Mouse (Mus musculus): ENCODE measurements around the gene Agap1. TPM values are rescaled to one million over a fixed set of nuclear protein-coding genes. Genes with fewer than 3 reads are reported as not detected.

Gene Agap1
- polyA plus RNA-seq, 1 experiment, result 12.1 TPM

DNA sequence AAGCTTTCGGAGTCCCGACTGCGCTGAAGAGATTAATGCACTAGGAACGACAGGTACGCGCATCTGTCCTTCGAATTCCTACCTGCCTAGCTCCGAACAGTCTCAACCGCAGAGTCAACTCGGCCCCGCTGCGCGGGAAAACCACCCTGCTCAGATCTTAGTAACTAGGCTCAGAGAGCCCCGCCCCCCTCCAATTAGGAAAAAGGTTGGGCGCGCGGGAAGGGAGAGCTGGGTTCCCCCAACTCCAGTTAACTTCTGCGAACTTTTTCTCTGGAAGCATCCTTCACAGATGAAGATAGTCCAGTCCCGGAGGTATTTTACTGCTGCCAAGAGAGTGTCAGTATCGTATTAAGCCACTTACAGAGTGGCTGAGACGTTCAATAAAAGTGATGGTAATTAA, 479.2 kb downstream of the Agap1 start:
- H3K27ac ChIP-seq (ENCODE audit: control insufficient read depth, insufficient read depth, low read depth, low read length, poor library complexity), result no peak overlapping the region
- TF ChIP-seq CTCF (IDR thresholded peaks at IDR 0.05; ENCODE audit: control insufficient read depth, insufficient read depth, low read length) (no peak), POLR2A (IDR thresholded peaks at IDR 0.05; ENCODE audit: borderline replicate concordance, control insufficient read depth, low read depth, low read length) (no peak)
- WGBS, result 77% methylated on average over 21 of the region's 21 CpGs
- H3K4me1 ChIP-seq (ENCODE audit: control insufficient read depth, insufficient read depth, low read length), result no peaks in the 10 kb centered on the region
- H3K4me3 ChIP-seq (replicated peaks; ENCODE audit: control insufficient read depth, low read depth, low read length), result no peak overlapping the region

DNA sequence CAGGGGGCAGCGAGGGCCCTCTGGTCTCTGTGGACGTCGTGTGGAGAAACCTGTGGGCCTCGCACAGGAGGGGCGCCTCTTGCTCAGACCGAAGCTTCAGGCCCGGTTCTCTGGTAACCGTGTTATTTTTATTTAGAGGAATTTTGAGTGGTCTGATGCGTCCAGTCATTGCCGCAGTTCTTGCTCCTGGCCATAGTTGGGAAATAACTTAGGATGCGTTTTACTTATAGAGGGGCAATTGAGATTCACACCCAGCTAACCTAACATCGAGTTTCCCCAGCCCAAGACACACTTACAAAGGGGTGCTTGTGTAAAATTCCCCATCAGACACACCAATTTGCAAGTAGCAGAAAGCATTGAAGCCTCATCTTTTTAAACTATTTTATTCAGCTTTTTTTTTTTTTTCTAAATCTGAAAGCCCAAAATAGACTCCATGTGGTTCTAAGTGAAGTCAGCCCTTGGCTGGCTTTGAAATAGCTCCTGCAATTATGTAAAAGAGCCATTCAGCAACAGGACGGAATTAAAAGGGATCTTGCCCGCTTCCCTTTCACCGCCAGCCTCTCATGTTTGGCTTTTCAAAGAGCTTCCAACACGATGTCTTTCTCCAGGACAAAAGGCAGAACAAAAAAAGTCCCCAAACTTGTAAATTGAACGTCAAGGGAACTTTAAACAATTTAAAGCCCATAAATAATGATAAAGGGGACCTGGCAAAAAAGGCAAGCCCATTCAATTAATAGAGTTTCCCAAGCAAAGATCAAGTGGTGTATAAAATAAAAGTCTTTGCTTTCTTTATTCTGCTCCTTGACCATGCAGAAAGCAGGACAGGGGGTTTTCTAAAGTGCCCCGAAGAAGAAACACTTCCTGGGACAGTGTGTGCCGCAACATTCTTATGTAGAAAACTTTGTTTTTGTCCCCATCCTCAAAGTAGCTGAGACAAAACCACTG, 480.0 kb downstream of the Agap1 start:
- Histone ChIP-seq H3K27ac (ENCODE audit: control insufficient read depth, insufficient read depth, low read depth, low read length, poor library complexity) (no peak overlapping the region), H3K4me3 (replicated peaks; ENCODE audit: control insufficient read depth, low read depth, low read length) (no peak overlapping the region), H3K4me1 (ENCODE audit: control insufficient read depth, insufficient read depth, low read length) (no peaks in the 10 kb centered on the region; the same call in 1 of the 2 replicates)
- TF ChIP-seq CTCF (IDR thresholded peaks at IDR 0.05; ENCODE audit: control insufficient read depth, insufficient read depth, low read length) (no peak), POLR2A (IDR thresholded peaks at IDR 0.05; ENCODE audit: borderline replicate concordance, control insufficient read depth, low read depth, low read length) (no peak)
- WGBS, result 72% methylated on average over 19 of the region's 19 CpGs

DNA sequence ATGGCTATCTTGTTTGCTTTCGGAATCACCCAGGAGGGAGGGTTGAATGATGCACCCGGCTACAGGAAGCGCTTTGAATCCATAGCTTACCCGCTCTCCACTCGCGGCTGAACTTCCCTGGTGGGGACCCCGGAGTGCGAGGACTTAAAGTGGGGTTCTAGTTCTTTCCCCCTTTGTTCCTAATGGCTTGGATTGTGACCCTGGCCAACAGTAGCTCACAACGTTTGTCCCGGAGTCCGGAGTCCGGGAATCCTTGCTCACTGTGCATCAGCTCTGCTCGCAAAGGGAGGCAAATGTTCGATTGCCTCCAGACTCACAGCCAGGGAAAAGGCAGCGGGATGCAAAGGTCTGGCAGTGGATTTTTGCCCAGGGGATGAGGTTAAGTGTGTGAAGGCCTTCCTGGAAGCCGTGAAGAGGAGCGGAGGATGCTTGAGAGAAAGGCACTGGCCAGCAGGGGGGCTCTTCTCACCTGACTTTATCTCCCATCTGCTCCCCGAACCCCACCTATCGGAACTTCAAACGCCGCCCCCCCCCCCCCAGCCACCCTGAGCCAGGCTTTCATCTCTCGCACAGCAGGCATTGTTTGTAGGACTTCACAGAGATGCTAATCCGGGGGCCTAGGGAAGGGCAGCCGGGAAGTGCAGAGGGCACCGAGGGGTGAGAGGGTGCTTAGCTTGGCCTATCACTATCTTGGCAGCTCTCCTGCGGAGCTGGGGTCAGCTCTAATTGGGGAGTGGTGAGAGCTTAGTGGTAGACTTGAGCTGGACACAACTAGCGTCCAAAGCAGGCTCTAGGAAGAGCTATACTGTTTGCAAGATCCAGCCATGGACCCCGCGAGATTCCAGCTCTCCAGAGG, 481.1 kb downstream of the Agap1 start:
- no peak for TF ChIP-seq CTCF (IDR thresholded peaks at IDR 0.05; ENCODE audit: control insufficient read depth, insufficient read depth, low read length)
- TF ChIP-seq POLR2A (IDR thresholded peaks at IDR 0.05; ENCODE audit: borderline replicate concordance, control insufficient read depth, low read depth, low read length), result no peak
- H3K27ac ChIP-seq (ENCODE audit: control insufficient read depth, insufficient read depth, low read depth, low read length, poor library complexity), result no peak overlapping the region
- no peak overlapping the region for H3K4me3 ChIP-seq (replicated peaks; ENCODE audit: control insufficient read depth, low read depth, low read length)
- WGBS, result 38% methylated on average over 29 of the region's 29 CpGs
- H3K4me1 ChIP-seq (ENCODE audit: control insufficient read depth, insufficient read depth, low read length), result peaks cover 3% of the 10 kb centered on the region

DNA sequence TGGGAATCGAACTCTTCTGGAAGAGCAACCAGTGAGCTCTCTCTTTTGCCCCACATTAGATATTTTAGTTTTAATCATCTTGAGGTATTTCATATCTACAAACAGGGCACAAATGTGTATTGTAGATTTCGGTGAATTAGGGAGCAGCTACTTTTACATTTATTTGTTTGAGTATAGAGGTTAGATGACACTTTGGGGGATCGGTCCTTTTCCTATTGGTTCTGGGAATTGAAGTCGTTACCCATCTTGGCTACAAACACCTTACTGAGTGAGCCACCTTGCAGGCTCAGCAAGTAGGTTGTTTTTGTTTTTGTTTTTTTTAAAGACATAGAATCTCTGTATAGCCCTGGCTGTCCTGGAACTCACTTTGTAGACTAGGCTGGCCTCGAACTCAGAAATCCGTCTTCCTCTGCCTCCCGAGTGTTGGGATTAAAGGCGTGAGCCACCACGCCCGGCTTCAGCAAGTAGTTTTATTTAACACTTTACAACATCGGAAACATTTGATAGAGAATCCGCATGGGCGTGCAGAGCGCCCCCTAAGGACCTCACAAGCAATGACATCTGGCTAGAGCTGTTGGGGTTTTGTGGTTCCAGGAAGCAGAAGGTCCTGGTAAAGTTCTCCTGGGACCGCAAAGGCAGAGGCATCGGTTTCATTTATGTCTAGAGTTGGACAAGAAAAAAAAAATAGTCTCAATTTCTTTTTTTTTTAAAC, 484.4 kb downstream of the Agap1 start:
- TF ChIP-seq POLR2A (IDR thresholded peaks at IDR 0.05; ENCODE audit: borderline replicate concordance, control insufficient read depth, low read depth, low read length) (no peak), CTCF (IDR thresholded peaks at IDR 0.05; ENCODE audit: control insufficient read depth, insufficient read depth, low read length) (peak; percentile 26; the same call in 1 of the 2 replicates)
- no peak overlapping the region for H3K4me3 ChIP-seq (replicated peaks; ENCODE audit: control insufficient read depth, low read depth, low read length)
- H3K4me1 ChIP-seq (ENCODE audit: control insufficient read depth, insufficient read depth, low read length), result peaks cover 3% of the 10 kb centered on the region
- WGBS, result 29% methylated on average over 16 of the region's 16 CpGs
- H3K27ac ChIP-seq (ENCODE audit: control insufficient read depth, insufficient read depth, low read depth, low read length, poor library complexity), result no peak overlapping the region

DNA sequence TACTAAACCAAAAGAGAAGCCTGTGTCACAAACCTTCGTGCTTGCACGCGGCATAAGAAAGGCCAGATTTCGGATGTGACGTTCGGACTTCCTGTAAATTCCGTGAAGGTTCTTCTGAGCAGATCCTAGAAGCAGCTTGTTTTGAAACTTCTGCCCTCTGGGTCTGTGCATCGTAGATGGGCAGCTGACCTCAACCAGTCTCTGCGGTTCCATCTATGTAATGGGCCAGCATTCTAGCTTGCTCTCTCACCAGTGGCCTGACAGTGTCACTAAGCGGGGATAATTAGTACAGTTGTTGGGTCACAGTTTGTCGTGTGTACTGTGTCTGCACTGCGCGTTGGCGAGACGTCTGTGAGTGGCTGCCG, 485.0 kb downstream of the Agap1 start:
- 10% methylated on average over 16 of the region's 16 CpGs for WGBS
- Histone ChIP-seq H3K27ac (ENCODE audit: control insufficient read depth, insufficient read depth, low read depth, low read length, poor library complexity) (no peak overlapping the region), H3K4me1 (ENCODE audit: control insufficient read depth, insufficient read depth, low read length) (peaks cover 3% of the 10 kb centered on the region), H3K4me3 (replicated peaks; ENCODE audit: control insufficient read depth, low read depth, low read length) (no peak overlapping the region)
- TF ChIP-seq CTCF (IDR thresholded peaks at IDR 0.05; ENCODE audit: control insufficient read depth, insufficient read depth, low read length) (no peak), POLR2A (IDR thresholded peaks at IDR 0.05; ENCODE audit: borderline replicate concordance, control insufficient read depth, low read depth, low read length) (no peak)

DNA sequence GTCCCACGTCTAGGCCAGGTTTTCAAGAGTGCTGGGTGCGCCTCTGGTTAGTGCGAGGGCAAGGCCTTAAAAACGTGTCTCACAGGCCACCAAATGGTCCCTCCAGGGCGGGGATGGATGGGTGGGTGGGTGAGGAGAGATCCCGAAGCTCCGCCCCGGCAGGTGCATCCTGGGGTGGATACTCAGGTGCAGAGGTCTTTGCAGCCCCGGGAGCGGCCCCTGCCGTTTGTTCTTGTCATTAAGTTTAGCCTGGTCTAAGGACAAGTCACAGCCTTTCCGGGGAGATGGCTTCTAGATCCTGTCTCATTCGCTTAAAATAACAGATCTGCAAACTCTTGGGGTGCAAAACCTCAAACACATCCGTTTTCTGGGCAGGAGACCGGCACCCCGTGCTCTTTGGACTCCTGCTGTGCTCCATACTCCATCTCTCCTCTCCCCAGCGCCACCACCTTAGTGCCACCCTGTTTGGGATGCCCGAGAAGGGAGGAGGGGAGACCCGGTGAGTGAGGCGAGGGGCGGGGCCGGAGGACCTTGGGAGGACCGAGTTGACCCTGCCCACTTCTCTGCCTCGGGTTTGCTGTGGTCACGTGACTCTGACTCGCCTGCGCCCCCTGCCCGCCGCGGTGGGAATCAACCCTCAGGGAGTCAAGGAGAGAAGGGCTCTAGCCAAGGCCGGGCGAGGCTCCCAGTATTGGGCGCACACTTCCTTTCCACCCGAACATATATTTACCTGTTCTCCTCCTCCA, 485.5 kb downstream of the Agap1 start:
- Histone ChIP-seq H3K27ac (ENCODE audit: control insufficient read depth, insufficient read depth, low read depth, low read length, poor library complexity) (no peak overlapping the region; the same call in 1 of the 2 replicates), H3K4me3 (replicated peaks; ENCODE audit: control insufficient read depth, low read depth, low read length) (peak overlapping the region; percentile 2), H3K4me1 (ENCODE audit: control insufficient read depth, insufficient read depth, low read length) (peaks cover 3% of the 10 kb centered on the region)
- TF ChIP-seq POLR2A (IDR thresholded peaks at IDR 0.05; ENCODE audit: borderline replicate concordance, control insufficient read depth, low read depth, low read length) (no peak), CTCF (IDR thresholded peaks at IDR 0.05; ENCODE audit: control insufficient read depth, insufficient read depth, low read length) (peak; percentile 69)
- WGBS, result 2% methylated on average over 34 of the region's 34 CpGs

DNA sequence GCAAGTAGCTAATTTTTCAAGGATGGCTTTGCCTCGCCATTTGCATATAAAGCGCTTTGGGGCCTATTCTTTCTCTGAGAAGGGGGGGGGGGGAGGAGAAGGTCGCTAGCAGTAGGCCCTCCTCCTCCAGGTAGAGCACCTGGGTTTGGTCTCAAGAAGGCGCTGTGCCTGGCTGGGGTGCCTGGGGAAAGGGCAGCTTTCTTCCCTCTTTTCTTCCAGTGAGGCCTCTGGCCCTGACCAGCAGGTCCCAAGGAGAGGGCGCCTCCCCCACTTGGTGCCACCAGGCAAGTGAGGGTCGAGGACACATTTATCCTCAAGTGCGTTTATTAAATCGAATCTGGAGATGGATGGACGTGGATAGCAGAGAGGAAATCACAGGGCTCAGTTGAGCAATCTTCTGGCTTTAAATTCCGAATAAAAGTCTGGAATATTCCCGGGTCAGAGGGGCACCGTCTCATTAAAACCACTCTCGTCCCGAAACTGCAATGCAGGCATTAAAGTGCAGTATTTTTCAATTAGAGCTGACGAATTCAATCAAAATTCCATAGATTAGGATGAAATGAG, 486.4 kb downstream of the Agap1 start:
- no peak overlapping the region for H3K4me3 ChIP-seq (replicated peaks; ENCODE audit: control insufficient read depth, low read depth, low read length)
- no peak overlapping the region for H3K27ac ChIP-seq (ENCODE audit: control insufficient read depth, insufficient read depth, low read depth, low read length, poor library complexity)
- peaks cover 3% of the 10 kb centered on the region for H3K4me1 ChIP-seq (ENCODE audit: control insufficient read depth, insufficient read depth, low read length)
- TF ChIP-seq CTCF (IDR thresholded peaks at IDR 0.05; ENCODE audit: control insufficient read depth, insufficient read depth, low read length), result no peak
- no peak for TF ChIP-seq POLR2A (IDR thresholded peaks at IDR 0.05; ENCODE audit: borderline replicate concordance, control insufficient read depth, low read depth, low read length)
- 35% methylated on average over 15 of the region's 15 CpGs for WGBS

Data from bone marrow, adult 2 months (tissue).